Mouse (Mus musculus): ENCODE results near the gene Clcn6.

The Clcn6 gene

GRCm38 (mm10) chr4:148040029-148040830, 1.6 kb upstream of the Clcn6 start:
- no peak for DNase-seq

- peak; percentile 24 for DNase-seq
Measured at GRCm38 (mm10) chr4:148039254-148040028, 820 bp upstream of the Clcn6 start.

- no peak for DNase-seq
Measured at GRCm38 (mm10) chr4:148038079-148038599, 482 bp downstream of the Clcn6 start.

GRCm38 (mm10) chr4:148035440-148035839, 3.2 kb downstream of the Clcn6 start:
- no peak for DNase-seq

- DNase-seq, result no peak
Measured at GRCm38 (mm10) chr4:148033858-148034410, 4.7 kb downstream of the Clcn6 start.

GRCm38 (mm10) chr4:148030506-148030905, 8.1 kb downstream of the Clcn6 start:
- DNase-seq, result no peak

GRCm38 (mm10) chr4:148029297-148029696, 9.3 kb downstream of the Clcn6 start:
- no peak for DNase-seq

GRCm38 (mm10) chr4:148024003-148024402, 14.6 kb downstream of the Clcn6 start:
- DNase-seq, result no peak

GRCm38 (mm10) chr4:148018410-148018809, 20.2 kb downstream of the Clcn6 start:
- DNase-seq, result no peak

- no peak for DNase-seq
Measured at GRCm38 (mm10) chr4:148016981-148017380, 21.6 kb downstream of the Clcn6 start.

GRCm38 (mm10) chr4:148015418-148015817, 23.2 kb downstream of the Clcn6 start:
- no peak for DNase-seq

GRCm38 (mm10) chr4:148012216-148012615, 26.4 kb downstream of the Clcn6 start:
- no peak for DNase-seq

- DNase-seq, result no peak
Measured at GRCm38 (mm10) chr4:148011332-148011731, 27.3 kb downstream of the Clcn6 start.

- DNase-seq, result no peak
Measured at GRCm38 (mm10) chr4:148009641-148010040, 29.0 kb downstream of the Clcn6 start.

- peak; percentile 12 for DNase-seq
Measured at GRCm38 (mm10) chr4:148008412-148008811, 30.2 kb downstream of the Clcn6 start.

- DNase-seq, result no peak
Measured at GRCm38 (mm10) chr4:148004361-148004760, 34.3 kb downstream of the Clcn6 start.

- DNase-seq, result no peak
Measured at GRCm38 (mm10) chr4:148001866-148002265, 36.8 kb downstream of the Clcn6 start.

- no peak for DNase-seq
Measured at GRCm38 (mm10) chr4:148001013-148001789, 37.4 kb downstream of the Clcn6 start.

- DNase-seq, result no peak
Measured at GRCm38 (mm10) chr4:148000202-148000772, 38.3 kb downstream of the Clcn6 start, which contains the start of gene Nppa. Gene Nppa (plus strand): TSS chr4:148000722.

GRCm38 (mm10) chr4:147995311-147995710, 43.3 kb downstream of the Clcn6 start:
- no peak for DNase-seq

- no peak for DNase-seq
Measured at GRCm38 (mm10) chr4:147993571-147994095, 45.0 kb downstream of the Clcn6 start.

Measured in thymus, postnatal 14 days (tissue).